Mouse (Mus musculus): ENCODE data around the gene Krt32. TPM values are rescaled to one million over a fixed set of nuclear protein-coding genes. Genes with fewer than 3 reads are reported as not detected.

Krt32 gene
- polyA plus RNA-seq, 1 experiment from 2014 or later = not detected

DNA sequence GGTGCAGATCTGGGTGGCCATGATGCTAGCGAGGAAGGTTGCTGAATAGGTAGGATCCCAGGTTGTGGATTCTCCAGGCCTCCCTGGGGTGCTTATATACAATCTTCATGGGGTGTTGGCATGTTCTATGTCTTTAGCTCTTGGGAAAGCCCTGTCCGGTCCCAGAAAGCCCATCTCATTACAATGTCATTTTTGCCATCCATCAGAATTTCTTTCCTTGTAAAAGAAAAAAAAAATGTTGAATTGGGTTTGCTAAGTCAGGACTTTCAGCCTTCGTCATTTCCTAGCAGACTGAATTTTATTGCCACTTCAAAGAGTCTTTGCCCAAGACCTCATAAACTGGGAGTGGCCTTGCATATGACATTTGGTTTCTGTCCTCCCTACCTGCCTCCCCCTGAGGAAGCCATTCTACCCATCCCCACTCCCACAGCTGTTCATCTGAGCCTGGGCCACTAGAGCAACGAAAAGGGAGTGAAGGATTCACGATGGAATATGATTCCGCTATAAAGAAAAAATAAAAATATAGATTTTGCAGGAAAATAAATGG lies 17.6 kb upstream of the Krt32 start, which contains the start of gene Krt36:
Gene Krt36, minus strand, starts transcription at position 51 of the 547 bp plus-strand sequence.
- H3K4me1 ChIP-seq (ENCODE audit: control insufficient read depth, insufficient read depth, low read length) = no peaks in the 10 kb centered on the region
- H3K9me3 ChIP-seq (replicated peaks; ENCODE audit: control insufficient read depth, low read length) = no peaks in the 10 kb centered on the region
- ATAC-seq (no peak), DNase-seq (ENCODE audit: low spot score) (no peak)
- H3K36me3 ChIP-seq (ENCODE audit: control insufficient read depth, insufficient read depth, low read length) = no peaks in the 10 kb centered on the region
- H3K27ac ChIP-seq (ENCODE audit: low read depth, low read length) = no peak within 1 kb of the TSS
- 89% methylated on average over 6 of the region's 6 CpGs for WGBS
- H3K4me2 ChIP-seq (ENCODE audit: low read length) = no peak within 1 kb of the TSS
- H3K27me3 ChIP-seq (replicated peaks; ENCODE audit: control insufficient read depth, insufficient read depth, low read length) = no peaks in the 10 kb centered on the region
- H3K4me3 ChIP-seq (ENCODE audit: low read depth, low read length) = no peak within 1 kb of the TSS
- H3K9ac ChIP-seq (ENCODE audit: low read length) = no peak within 1 kb of the TSS

GRCm38 (mm10) chr11:100102693-100103429 lies 14.8 kb upstream of the Krt32 start:
- no peak for DNase-seq (ENCODE audit: low spot score)
- Histone ChIP-seq H3K9me3 (replicated peaks; ENCODE audit: control insufficient read depth, low read length) (no peaks in the 10 kb centered on the region), H3K4me2 (ENCODE audit: low read length) (no peak overlapping the region), H3K36me3 (ENCODE audit: control insufficient read depth, insufficient read depth, low read length) (no peaks in the 10 kb centered on the region), H3K4me1 (ENCODE audit: control insufficient read depth, insufficient read depth, low read length) (no peaks in the 10 kb centered on the region), H3K27ac (ENCODE audit: low read depth, low read length) (no peak overlapping the region), H3K9ac (ENCODE audit: low read length) (no peak overlapping the region), H3K4me3 (ENCODE audit: low read depth, low read length) (no peak overlapping the region), H3K27me3 (replicated peaks; ENCODE audit: control insufficient read depth, insufficient read depth, low read length) (no peaks in the 10 kb centered on the region)
- 68% methylated on average over 15 of the region's 15 CpGs for WGBS
- ATAC-seq = no peak

DNA sequence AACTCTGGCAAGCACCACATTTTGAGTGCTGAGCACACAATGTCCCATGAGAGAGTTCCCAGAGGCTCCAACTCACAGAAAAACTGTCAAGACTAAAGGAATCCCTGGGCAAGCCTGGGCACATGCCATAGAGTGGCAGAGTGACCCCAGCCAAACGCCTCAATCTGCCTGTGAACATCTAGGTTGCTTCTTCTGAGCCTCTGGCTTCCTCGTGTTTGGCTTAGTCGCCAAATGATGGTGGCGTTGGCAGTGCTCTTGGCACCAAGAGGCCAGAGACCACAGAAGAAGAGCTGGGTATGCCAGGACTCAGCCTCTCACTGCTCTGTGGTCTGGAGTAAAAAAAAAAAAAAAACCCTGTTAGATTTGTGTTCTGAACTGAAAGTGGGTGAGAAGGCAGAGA lies 12.4 kb upstream of the Krt32 start:
- Histone ChIP-seq H3K4me1 (ENCODE audit: control insufficient read depth, insufficient read depth, low read length) (no peaks in the 10 kb centered on the region), H3K27ac (ENCODE audit: low read depth, low read length) (no peak overlapping the region), H3K36me3 (ENCODE audit: control insufficient read depth, insufficient read depth, low read length) (no peaks in the 10 kb centered on the region), H3K4me2 (ENCODE audit: low read length) (no peak overlapping the region), H3K9ac (ENCODE audit: low read length) (no peak overlapping the region), H3K27me3 (replicated peaks; ENCODE audit: control insufficient read depth, insufficient read depth, low read length) (no peaks in the 10 kb centered on the region), H3K9me3 (replicated peaks; ENCODE audit: control insufficient read depth, low read length) (no peaks in the 10 kb centered on the region), H3K4me3 (ENCODE audit: low read depth, low read length) (no peak overlapping the region)
- no peak for DNase-seq (ENCODE audit: low spot score)
- ATAC-seq = no peak
- 83% methylated on average over 4 of the region's 4 CpGs for WGBS

GRCm38 (mm10) chr11:100097819-100098218 lies 9.8 kb upstream of the Krt32 start:
- WGBS = 87% methylated on average over 9 of the region's 9 CpGs

DNA sequence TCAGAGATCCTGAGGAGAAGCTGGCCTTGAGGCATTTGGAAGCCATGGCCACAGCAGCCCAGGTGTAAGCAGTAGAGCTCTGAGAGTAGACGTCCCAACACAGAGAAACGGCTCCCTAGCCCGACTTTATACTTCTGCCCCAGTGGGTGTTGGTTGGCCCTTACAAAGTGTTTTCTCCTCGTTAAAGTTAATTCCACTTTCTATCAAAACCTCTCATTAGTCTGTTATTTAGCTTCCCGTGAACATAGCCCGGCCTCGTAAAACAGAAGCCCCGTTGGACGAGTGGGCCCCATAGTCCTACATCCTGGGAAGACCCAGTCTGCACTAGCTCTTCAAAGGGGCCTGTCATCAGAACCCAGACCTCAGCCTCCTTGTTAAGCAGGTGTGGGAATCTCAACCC lies 8.1 kb upstream of the Krt32 start, which contains the start of gene Krt35:
Gene Krt35, minus strand, starts transcription at position 101 of the 400 bp plus-strand sequence.
- H3K4me3 ChIP-seq (ENCODE audit: low read depth, low read length) = no peak within 1 kb of the TSS
- H3K4me2 ChIP-seq (ENCODE audit: low read length) = no peak within 1 kb of the TSS
- WGBS = 40% methylated on average over 9 of the region's 9 CpGs
- H3K27me3 ChIP-seq (replicated peaks; ENCODE audit: control insufficient read depth, insufficient read depth, low read length) = no peaks in the 10 kb centered on the region
- no peaks in the 10 kb centered on the region for H3K4me1 ChIP-seq (ENCODE audit: control insufficient read depth, insufficient read depth, low read length)
- ATAC-seq (no peak), DNase-seq (ENCODE audit: low spot score) (no peak)
- no peaks in the 10 kb centered on the region for H3K36me3 ChIP-seq (ENCODE audit: control insufficient read depth, insufficient read depth, low read length)
- no peak within 1 kb of the TSS for H3K27ac ChIP-seq (ENCODE audit: low read depth, low read length)
- H3K9me3 ChIP-seq (replicated peaks; ENCODE audit: control insufficient read depth, low read length) = no peaks in the 10 kb centered on the region
- no peak within 1 kb of the TSS for H3K9ac ChIP-seq (ENCODE audit: low read length)

More at GRCm38 (mm10) chr11:100097819-100098218, 9.8 kb upstream of the Krt32 start:
- Histone ChIP-seq H3K4me2 (ENCODE audit: low read length) (no peak overlapping the region), H3K4me1 (ENCODE audit: control insufficient read depth, insufficient read depth, low read length) (no peaks in the 10 kb centered on the region), H3K9me3 (replicated peaks; ENCODE audit: control insufficient read depth, low read length) (no peaks in the 10 kb centered on the region), H3K4me3 (ENCODE audit: low read depth, low read length) (no peak overlapping the region), H3K9ac (ENCODE audit: low read length) (no peak overlapping the region), H3K27me3 (replicated peaks; ENCODE audit: control insufficient read depth, insufficient read depth, low read length) (no peaks in the 10 kb centered on the region), H3K36me3 (ENCODE audit: control insufficient read depth, insufficient read depth, low read length) (no peaks in the 10 kb centered on the region), H3K27ac (ENCODE audit: low read depth, low read length) (no peak overlapping the region)
- DNase-seq (ENCODE audit: low spot score) = no peak
- ATAC-seq = no peak

- no peak overlapping the region for H3K9ac ChIP-seq (ENCODE audit: low read length)
- DNase-seq (ENCODE audit: low spot score) = no peak
- H3K36me3 ChIP-seq (ENCODE audit: control insufficient read depth, insufficient read depth, low read length) = no peaks in the 10 kb centered on the region
- no peaks in the 10 kb centered on the region for H3K27me3 ChIP-seq (replicated peaks; ENCODE audit: control insufficient read depth, insufficient read depth, low read length)
- ATAC-seq = no peak
- no peak overlapping the region for H3K4me3 ChIP-seq (ENCODE audit: low read depth, low read length)
- no peaks in the 10 kb centered on the region for H3K4me1 ChIP-seq (ENCODE audit: control insufficient read depth, insufficient read depth, low read length)
- no peaks in the 10 kb centered on the region for H3K9me3 ChIP-seq (replicated peaks; ENCODE audit: control insufficient read depth, low read length)
- no peak overlapping the region for H3K4me2 ChIP-seq (ENCODE audit: low read length)
- WGBS = 68% methylated on average over 7 of the region's 7 CpGs
- H3K27ac ChIP-seq (ENCODE audit: low read depth, low read length) = no peak overlapping the region
Observed at GRCm38 (mm10) chr11:100088378-100089025, 476 bp upstream of the Krt32 start.

- Histone ChIP-seq H3K9me3 (replicated peaks; ENCODE audit: control insufficient read depth, low read length) (no peaks in the 10 kb centered on the region), H3K4me2 (ENCODE audit: low read length) (no peak overlapping the region), H3K27ac (ENCODE audit: low read depth, low read length) (no peak overlapping the region), H3K36me3 (ENCODE audit: control insufficient read depth, insufficient read depth, low read length) (no peaks in the 10 kb centered on the region), H3K4me3 (ENCODE audit: low read depth, low read length) (no peak overlapping the region), H3K27me3 (replicated peaks; ENCODE audit: control insufficient read depth, insufficient read depth, low read length) (no peaks in the 10 kb centered on the region), H3K4me1 (ENCODE audit: control insufficient read depth, insufficient read depth, low read length) (no peaks in the 10 kb centered on the region), H3K9ac (ENCODE audit: low read length) (no peak overlapping the region)
- WGBS = 54% methylated on average over 1 of the region's 1 CpGs
- peak; percentile 7 for DNase-seq (ENCODE audit: low spot score)
- ATAC-seq = no peak
Observed at GRCm38 (mm10) chr11:100073873-100074272, 14.2 kb downstream of the Krt32 start.

- no peaks in the 10 kb centered on the region for H3K9me3 ChIP-seq (replicated peaks; ENCODE audit: control insufficient read depth, low read length)
- H3K27ac ChIP-seq (ENCODE audit: low read depth, low read length) = no peak overlapping the region
- no peak overlapping the region for H3K4me2 ChIP-seq (ENCODE audit: low read length)
- 92% methylated on average over 17 of the region's 17 CpGs for WGBS
- ATAC-seq (no peak), DNase-seq (ENCODE audit: low spot score) (no peak)
- no peaks in the 10 kb centered on the region for H3K36me3 ChIP-seq (ENCODE audit: control insufficient read depth, insufficient read depth, low read length)
- no peaks in the 10 kb centered on the region for H3K4me1 ChIP-seq (ENCODE audit: control insufficient read depth, insufficient read depth, low read length)
- no peak overlapping the region for H3K9ac ChIP-seq (ENCODE audit: low read length)
- H3K27me3 ChIP-seq (replicated peaks; ENCODE audit: control insufficient read depth, insufficient read depth, low read length) = no peaks in the 10 kb centered on the region
- H3K4me3 ChIP-seq (ENCODE audit: low read depth, low read length) = no peak overlapping the region
Observed at GRCm38 (mm10) chr11:100067293-100068036, 20.6 kb downstream of the Krt32 start.
